ENCODE assay signal across 7 mouse cellular contexts in the genomic region with DNA sequence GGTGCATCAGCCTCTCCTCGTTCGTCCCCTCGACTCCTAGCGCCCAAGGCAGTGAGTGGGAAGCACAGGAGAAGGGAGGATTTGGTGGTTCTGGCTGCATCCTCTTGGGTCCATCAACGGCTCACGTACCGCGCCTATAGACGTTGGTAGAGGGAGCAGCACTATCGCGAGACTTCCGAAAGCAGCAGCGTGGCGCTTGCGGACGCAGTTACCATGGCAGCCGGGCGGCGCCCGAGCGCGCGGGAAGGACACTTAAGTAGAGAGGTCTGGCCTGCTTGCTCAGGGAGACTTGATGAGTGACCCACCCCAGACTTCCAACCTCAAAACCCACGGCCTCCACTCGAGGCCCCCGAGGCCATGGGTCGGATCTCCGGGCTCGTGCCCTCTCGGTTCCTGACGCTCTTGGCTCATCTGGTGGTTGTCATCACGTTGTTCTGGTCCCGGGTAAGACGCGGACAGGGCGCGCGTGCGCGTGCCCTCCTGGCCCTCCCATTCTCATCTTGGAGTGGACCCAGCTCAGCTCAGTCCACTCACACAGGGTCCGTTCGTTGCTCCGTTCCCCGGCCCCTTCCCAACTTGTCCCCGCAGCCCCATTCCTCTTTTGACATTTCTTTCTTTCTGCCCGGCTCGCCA. TPM values are rescaled to one million over a fixed set of nuclear protein-coding genes. Genes with fewer than 3 reads are reported as not detected.
DNase-seq lines count a peak whose midpoint lies in the region; ATAC-seq lines count a peak whose summit lies in the region.

Gene Tmem107, plus strand, starts transcription at position 217 of the 633 bp plus-strand sequence.

- peak within 1 kb of the TSS; percentile 83 for H3K4me2 ChIP-seq in intestine, embryonic 15.5 days (replicated peaks)

- H3K9ac ChIP-seq in intestine, embryonic 15.5 days = peak within 1 kb of the TSS; percentile 66

- DNase-seq in adrenal gland, adult (ENCODE audit: inconsistent age in 2 of 2, low spot score in 1 of 2) = peak; percentile 95 to 98
- peak; percentile 97 for DNase-seq in embryo, embryonic 10.5 days (ENCODE audit: low spot score)
- DNase-seq in gastrocnemius, postnatal 25 days = peak; percentile 93
- peak; percentile 97 to 98 for DNase-seq in left cerebral cortex, postnatal 25 days (ENCODE audit: low spot score in 2 of 2)
- peak; percentile 96 for DNase-seq in midbrain, embryonic 10.5 days (ENCODE audit: low spot score)
- peak; percentile 87 for DNase-seq in right cerebral cortex, postnatal 4 days

- WGBS in intestine, embryonic 15.5 days = under 1% methylated on average over 47 of the region's 47 CpGs
- under 1% methylated on average over 47 of the region's 47 CpGs for WGBS in midbrain, embryonic 10.5 days

- peak within 1 kb of the TSS; percentile 54 for H3K4me3 ChIP-seq in intestine, embryonic 15.5 days (replicated peaks)
- peak within 1 kb of the TSS; percentile 69 for H3K4me3 ChIP-seq in midbrain, embryonic 10.5 days

- peak; percentile 88 for ATAC-seq in intestine, embryonic 15.5 days

- H3K9me3 ChIP-seq in intestine, embryonic 15.5 days = no peaks in the 10 kb centered on the region
- no peaks in the 10 kb centered on the region for H3K9me3 ChIP-seq in midbrain, embryonic 10.5 days (replicated peaks)

- intact Hi-C loops in left cerebral cortex, postnatal 25 days (cut with DNase I) = no loop called here

- peaks cover 32% of the 10 kb centered on the region for H3K4me1 ChIP-seq in intestine, embryonic 15.5 days (replicated peaks)
- peaks cover 59% of the 10 kb centered on the region for H3K4me1 ChIP-seq in midbrain, embryonic 10.5 days

- H3K27ac ChIP-seq in intestine, embryonic 15.5 days = peak within 1 kb of the TSS; percentile 80
- peak within 1 kb of the TSS; percentile 97 for H3K27ac ChIP-seq in midbrain, embryonic 10.5 days (replicated peaks)

- no peaks in the 10 kb centered on the region for H3K27me3 ChIP-seq in intestine, embryonic 15.5 days (replicated peaks)
- peaks cover 6% of the 10 kb centered on the region; the same call in 1 of the 2 replicates for H3K27me3 ChIP-seq in midbrain, embryonic 10.5 days (ENCODE audit: low read depth, poor library complexity, severe bottlenecking)

- H3K36me3 ChIP-seq in intestine, embryonic 15.5 days = no peaks in the 10 kb centered on the region
- H3K36me3 ChIP-seq in midbrain, embryonic 10.5 days = no peaks in the 10 kb centered on the region

RNA-seq across cellular contexts. Expression of gene Tmem107, which starts in this region (rescaled TPM):
- total RNA-seq in gastrocnemius, postnatal 25 days (2021) = 1 to 10 TPM; 3.9 to 4.1 TPM
- polyA plus RNA-seq in intestine, embryonic 15.5 days (2015; fragmentation: Nextera tagmentation; extraction: Ambion mirVana) = 43.7 and 47.6 TPM in 2 replicates
- total RNA-seq in left cerebral cortex, postnatal 25 days (2021) = 10 to 100 TPM; 16.9 to 18.2 TPM
- polyA plus RNA-seq in midbrain, embryonic 10.5 days (2016; fragmentation: Nextera tagmentation; extraction: Ambion mirVana) = 63.4 and 64.8 TPM in 2 replicates

Comparison
In these comparisons a context has a peak if more than half of its experiments do, and no peak if none do; other contexts are left out.
1. Peak in every context shown above with its lines: DNase-seq, ATAC-seq, H3K4me3 ChIP-seq and H3K27ac ChIP-seq.